Mouse (Mus musculus): ENCODE measurements at regions not wholly inside any gene's neighbourhood (a gene's known extent, or its start where the extent isn't known, plus 50 kb on each side); places are given as distances from the start of the nearest gene placed in this dataset.

GRCm38 (mm10) chr7:118297613-118298012, 54.1 kb upstream of the Smg1 start:
- ATAC-seq (ENCODE audit: insufficient number of reproducible peaks, low FRiP score, low TSS enrichment, low read depth), result peak; percentile 59; the same call in 1 of the 2 replicates
- 2% methylated on average over 13 of the region's 13 CpGs for WGBS
- Histone ChIP-seq H3K36me3 (no peaks in the 10 kb centered on the region), H3K27ac (replicated peaks) (no peak overlapping the region), H3K27me3 (no peaks in the 10 kb centered on the region), H3K4me1 (peaks cover 9% of the 10 kb centered on the region; the same call in 1 of the 2 replicates), H3K4me3 (replicated peaks) (0 out of 2 replicates have a peak overlapping the region, but pooled peaks have one; percentile 10), H3K9ac (no peak overlapping the region), H3K4me2 (replicated peaks) (peak overlapping the region; percentile 27; the same call in 1 of the 2 replicates), H3K9me3 (replicated peaks) (no peaks in the 10 kb centered on the region)

GRCm38 (mm10) chr7:118296856-118297518, 53.5 kb upstream of the Smg1 start:
- Histone ChIP-seq H3K9ac (no peak overlapping the region), H3K4me3 (replicated peaks) (0 out of 2 replicates have a peak overlapping the region, but pooled peaks have one; percentile 10), H3K4me1 (peaks cover 9% of the 10 kb centered on the region; the same call in 1 of the 2 replicates), H3K27ac (replicated peaks) (no peak overlapping the region), H3K4me2 (replicated peaks) (0 out of 2 replicates have a peak overlapping the region, but pooled peaks have one; percentile 27), H3K9me3 (replicated peaks) (no peaks in the 10 kb centered on the region), H3K27me3 (no peaks in the 10 kb centered on the region), H3K36me3 (no peaks in the 10 kb centered on the region)
- WGBS, result 68% methylated on average over 14 of the region's 14 CpGs
- ATAC-seq (ENCODE audit: insufficient number of reproducible peaks, low FRiP score, low TSS enrichment, low read depth), result no peak

GRCm38 (mm10) chr7:118295855-118296254, 52.4 kb upstream of the Smg1 start:
- WGBS, result 77% methylated on average over 6 of the region's 6 CpGs
- Histone ChIP-seq H3K27ac (replicated peaks) (no peak overlapping the region), H3K9me3 (replicated peaks) (no peaks in the 10 kb centered on the region), H3K4me3 (replicated peaks) (no peak overlapping the region), H3K36me3 (no peaks in the 10 kb centered on the region), H3K27me3 (no peaks in the 10 kb centered on the region), H3K9ac (no peak overlapping the region), H3K4me2 (replicated peaks) (no peak overlapping the region), H3K4me1 (peaks cover 6% of the 10 kb centered on the region; the same call in 1 of the 2 replicates)
- ATAC-seq (ENCODE audit: insufficient number of reproducible peaks, low FRiP score, low TSS enrichment, low read depth), result no peak

- no peak overlapping the region for H3K4me3 ChIP-seq (replicated peaks)
- no peaks in the 10 kb centered on the region for H3K36me3 ChIP-seq
- no peak overlapping the region for H3K9ac ChIP-seq
- H3K9me3 ChIP-seq (replicated peaks), result no peaks in the 10 kb centered on the region
- H3K27ac ChIP-seq (replicated peaks), result no peak overlapping the region
- no peak for ATAC-seq (ENCODE audit: insufficient number of reproducible peaks, low FRiP score, low TSS enrichment, low read depth)
- no peak overlapping the region for H3K4me2 ChIP-seq (replicated peaks)
- WGBS, result 84% methylated on average over 11 of the region's 11 CpGs
- no peaks in the 10 kb centered on the region for H3K27me3 ChIP-seq
- no peaks in the 10 kb centered on the region for H3K4me1 ChIP-seq
These were observed 51.8 kb upstream of the Smg1 start for GRCm38 (mm10) chr7:118295275-118295674.

- Histone ChIP-seq H3K27ac (replicated peaks) (no peak overlapping the region), H3K36me3 (no peaks in the 10 kb centered on the region), H3K4me3 (replicated peaks) (no peak overlapping the region), H3K27me3 (no peaks in the 10 kb centered on the region), H3K4me2 (replicated peaks) (no peak overlapping the region), H3K4me1 (no peaks in the 10 kb centered on the region), H3K9me3 (replicated peaks) (no peaks in the 10 kb centered on the region), H3K9ac (no peak overlapping the region)
- WGBS, result 88% methylated on average over 12 of the region's 12 CpGs
- no peak for ATAC-seq (ENCODE audit: insufficient number of reproducible peaks, low FRiP score, low TSS enrichment, low read depth)
These were observed 51.2 kb upstream of the Smg1 start for GRCm38 (mm10) chr7:118294637-118295036.

Data from embryonic facial prominence, embryonic 15.5 days (tissue).